Mouse (Mus musculus): Measurements from ENCODE around the gene Hps3. TPM values are rescaled to one million over a fixed set of nuclear protein-coding genes. Genes with fewer than 3 reads are reported as not detected.

The Hps3 gene
- polyA plus RNA-seq (2014; fragmentation: Illumina TruSeq; extraction: RNeasy Lipid Tissue Mini Kit (QIAGEN cat#74804); ENCODE audit: insufficient read depth, low read depth, low replicate concordance): 9.3 TPM

DNA sequence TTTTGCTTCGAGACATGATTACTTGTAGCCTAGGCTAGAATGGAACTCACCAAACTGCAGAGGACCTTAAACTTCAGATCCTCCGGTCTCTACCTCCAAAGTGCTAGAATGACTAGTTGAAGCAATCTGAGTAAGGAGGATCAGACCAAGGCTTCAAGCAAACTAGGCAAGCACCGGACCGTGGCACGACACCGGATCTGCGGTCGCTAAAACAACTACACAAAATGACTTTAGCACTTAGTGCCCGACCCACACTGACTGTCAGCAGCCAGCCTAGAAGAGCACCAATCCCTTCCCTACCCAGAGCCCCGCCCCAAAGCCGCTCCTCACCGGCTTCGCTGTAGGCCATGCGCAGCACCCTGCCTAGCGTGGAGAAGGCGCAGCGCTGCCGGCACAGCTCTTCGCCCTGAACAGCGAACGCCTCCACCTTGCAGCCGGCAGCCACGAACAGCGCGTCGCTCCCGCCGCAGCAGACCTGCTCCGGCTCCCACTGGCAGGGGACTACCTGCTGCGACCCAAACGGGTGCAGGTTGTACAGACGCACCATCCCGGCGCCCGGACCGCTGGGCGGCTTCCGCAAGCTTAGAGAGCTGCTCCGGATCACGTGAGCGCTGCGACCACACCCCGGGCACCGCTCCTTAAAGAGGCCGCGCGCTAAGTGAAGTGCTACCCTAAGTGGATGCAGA is at the start of gene Hps3:
Gene Hps3, minus strand, starts transcription at position 597 of the 686 bp plus-strand sequence.

DNA sequence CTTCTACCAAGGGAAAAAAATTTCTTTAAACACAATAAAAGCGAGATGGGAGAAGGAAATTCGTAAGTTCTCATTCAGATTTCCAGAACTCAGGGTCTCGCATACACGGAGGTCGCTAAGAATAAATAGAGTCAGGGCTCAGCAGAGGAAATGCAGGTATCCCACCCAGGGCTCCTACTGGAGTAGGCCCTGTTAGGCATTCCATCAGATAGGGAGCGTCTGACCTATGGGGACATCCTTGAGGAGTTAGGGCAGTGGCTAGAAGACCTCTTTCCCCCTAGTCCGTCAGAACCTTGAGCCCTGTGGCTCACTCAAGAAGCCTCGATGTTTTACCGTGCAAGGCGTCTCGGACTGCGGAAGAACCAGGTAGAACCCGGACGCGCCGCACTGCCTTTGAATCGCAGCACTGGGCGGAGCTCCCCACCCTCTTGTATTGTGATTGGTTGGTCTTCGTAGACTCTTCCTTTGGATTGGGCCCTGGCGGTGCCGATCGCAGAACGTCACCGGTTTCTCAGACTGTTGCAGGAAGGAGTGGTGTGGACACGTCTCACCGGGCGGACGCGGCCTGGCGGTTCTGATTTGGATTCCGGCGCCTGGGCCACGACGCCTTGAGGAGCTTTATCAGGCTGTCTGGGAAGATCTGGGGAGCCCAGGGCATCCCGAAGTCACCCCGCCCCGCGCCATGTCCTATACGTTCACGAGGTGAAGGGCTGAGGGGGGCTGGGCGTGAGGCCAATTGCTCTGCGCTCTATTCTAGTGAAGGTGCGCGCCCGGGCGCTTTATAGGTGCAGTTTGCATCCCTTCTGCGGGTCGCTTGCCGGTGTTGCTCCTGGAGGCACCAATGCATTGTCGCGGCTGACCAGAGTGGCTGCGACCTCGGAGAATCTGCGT is 22.4 kb upstream of the Hps3 start, which contains the start of gene Hltf:
Gene Hltf, plus strand, starts transcription at position 506 of the 891 bp plus-strand sequence.

DNA sequence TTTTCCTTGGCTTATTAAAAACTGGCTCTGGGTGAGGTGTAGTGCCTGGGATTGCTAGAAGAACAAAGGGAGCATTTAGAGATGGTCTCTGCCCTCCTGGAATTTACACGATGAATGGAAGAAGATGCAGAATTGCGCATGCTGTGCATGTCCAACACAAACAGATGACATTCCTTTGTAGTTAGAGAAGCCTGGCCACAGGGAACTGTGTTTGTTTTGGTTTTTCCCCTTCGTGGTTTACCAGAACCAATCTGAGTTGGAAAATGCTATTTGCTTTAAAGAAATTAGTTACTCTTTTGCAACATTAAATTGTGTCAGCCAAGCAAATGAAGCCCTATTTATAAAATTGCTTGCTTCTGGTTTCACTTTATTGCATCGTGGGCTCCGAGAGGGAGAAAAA is 78.2 kb downstream of the Hps3 start, which contains the start of gene Cp:
Gene Cp, plus strand, starts transcription at position 170 of the 400 bp plus-strand sequence.

Other genes with a start within 250 kb of the Hps3 start
- 112 TPM for gene Cp, start 78.3 kb downstream of the Hps3 start, polyA plus RNA-seq (2014; fragmentation: Illumina TruSeq; extraction: RNeasy Lipid Tissue Mini Kit (QIAGEN cat#74804); ENCODE audit: insufficient read depth, low read depth, low replicate concordance)
- gene Hltf, start 22.5 kb upstream of the Hps3 start, polyA plus RNA-seq (2014; fragmentation: Illumina TruSeq; extraction: RNeasy Lipid Tissue Mini Kit (QIAGEN cat#74804); ENCODE audit: insufficient read depth, low read depth, low replicate concordance): 11.9 TPM
- gene Gyg, start 120.0 kb upstream of the Hps3 start, polyA plus RNA-seq (2014; fragmentation: Illumina TruSeq; extraction: RNeasy Lipid Tissue Mini Kit (QIAGEN cat#74804); ENCODE audit: insufficient read depth, low read depth, low replicate concordance): 140 TPM
- 1.7 TPM for gene Cpa3, start 206.9 kb upstream of the Hps3 start, polyA plus RNA-seq (2014; fragmentation: Illumina TruSeq; extraction: RNeasy Lipid Tissue Mini Kit (QIAGEN cat#74804); ENCODE audit: insufficient read depth, low read depth, low replicate concordance)
- 0.64 TPM for gene Cpb1, start 240.4 kb upstream of the Hps3 start, polyA plus RNA-seq (2014; fragmentation: Illumina TruSeq; extraction: RNeasy Lipid Tissue Mini Kit (QIAGEN cat#74804); ENCODE audit: insufficient read depth, low read depth, low replicate concordance)